Mouse (Mus musculus) liver, adult 2 months (tissue): ENCODE results near the gene Nipbl.

Experiments used
- CTCF ChIP-seq: fragments of 200-500 bp; IDR thresholded peaks from 2 replicates; pipeline ENCODE4 v1.5.1; 2011; ENCODE audit warnings: low read depth, low read length, control low read depth
- POLR2A ChIP-seq: fragments of 200-500 bp; IDR thresholded peaks from 2 replicates; pipeline ENCODE4 v1.6.1; 2011; ENCODE audit warnings: low read length, control low read depth; ENCODE audit not compliant: insufficient read depth; ENCODE audit errors: extremely low read depth

DNA sequence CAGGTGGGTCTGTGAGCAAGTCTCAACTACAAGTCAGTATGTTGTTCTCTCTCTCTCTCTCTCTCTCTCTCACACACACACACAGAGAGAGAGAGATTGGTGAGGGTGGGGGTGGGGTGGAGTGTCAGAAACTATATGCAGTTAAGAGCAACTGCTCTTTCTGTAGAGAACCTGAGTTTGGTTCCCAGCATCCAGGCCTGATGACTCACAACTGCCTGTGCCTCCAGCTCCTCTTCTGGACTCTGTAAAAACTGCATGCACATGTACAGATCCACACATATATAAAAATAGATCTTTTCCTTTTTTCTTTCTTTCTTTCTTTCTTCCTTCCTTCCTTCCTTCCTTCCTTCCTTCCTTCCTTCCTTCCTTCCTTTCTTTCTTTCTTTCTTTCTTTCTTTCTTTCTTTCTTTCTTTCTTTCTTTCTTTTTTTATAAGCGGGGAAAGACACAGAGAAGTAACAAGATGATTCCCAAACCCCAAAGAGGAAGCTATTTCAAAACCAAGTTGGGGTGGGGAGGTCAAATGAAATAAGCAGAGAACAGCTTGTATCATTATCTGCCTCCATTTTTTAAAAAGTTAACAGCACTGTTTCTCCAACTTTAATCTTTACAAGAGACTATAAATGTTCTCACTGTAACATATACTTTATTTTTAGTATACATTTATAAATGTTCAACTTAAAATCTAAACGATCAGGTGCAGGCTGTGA lies 10.9 kb downstream of the Nipbl start:
- no peak for TF ChIP-seq CTCF
- TF ChIP-seq POLR2A = no peak
